Mouse (Mus musculus) thymus, adult 2 months (tissue): ENCODE results near the gene Tjp1. TPM values are rescaled to one million over a fixed set of nuclear protein-coding genes. Genes with fewer than 3 reads are reported as not detected.

Experiments
- DNase-seq: peaks from one replicate; pipeline ENCODE4 v3.0.0; 2021
- H3K27ac ChIP-seq: fragments of 200-500 bp; 2 replicates; pipeline ENCODE4 v1.5.1; 2012; ENCODE audit warnings: low read length, control low read depth; ENCODE audit not compliant: control insufficient read depth, insufficient read depth
- H3K27me3 ChIP-seq: fragments of 200-500 bp; 2 replicates; pipeline ENCODE4 v1.6.1; 2012; ENCODE audit warnings: mild to moderate bottlenecking, low read length, moderate library complexity, mixed read lengths; ENCODE audit not compliant: control insufficient read depth, insufficient read depth
- H3K36me3 ChIP-seq: fragments of 200-500 bp; 2 replicates; pipeline ENCODE4 v1.6.1; 2012; ENCODE audit warnings: mild to moderate bottlenecking, low read length, moderate library complexity; ENCODE audit not compliant: control insufficient read depth, insufficient read depth
- H3K4me1 ChIP-seq: fragments of 200-500 bp; replicated peaks from 2 replicates; pipeline ENCODE4 v1.6.1; 2012; ENCODE audit warnings: low read length; ENCODE audit not compliant: control insufficient read depth, insufficient read depth
- H3K4me3 ChIP-seq: fragments of 200-500 bp; 2 replicates; pipeline ENCODE4 v1.5.1; 2012; ENCODE audit warnings: mild to moderate bottlenecking, low read length, control low read depth, moderate library complexity; ENCODE audit not compliant: control insufficient read depth, insufficient read depth
- CTCF ChIP-seq: fragments of 200-500 bp; IDR thresholded peaks from 2 replicates; pipeline ENCODE4 v1.5.1; 2012; ENCODE audit warnings: mild to moderate bottlenecking, control low read depth, low read length, moderate library complexity, borderline replicate concordance; ENCODE audit not compliant: control insufficient read depth, poor library complexity, insufficient read depth; ENCODE audit errors: extremely low read depth
- POLR2A ChIP-seq: fragments of 200-500 bp; IDR thresholded peaks from 2 replicates; pipeline ENCODE4 v1.6.1; 2012; ENCODE audit warnings: mild to moderate bottlenecking, low read length, control low read depth, moderate library complexity; ENCODE audit not compliant: control insufficient read depth, poor library complexity, insufficient read depth; ENCODE audit errors: extremely low read depth
- WGBS: fragments of 180-500 bp; shearing (Covaris S2); methylation state at CpG from one replicate; pipeline ENCODE4 v1.1.7; 2018; 5-methylcytosine and 5-hydroxymethylcytosine counted together
- polyA plus RNA-seq: library from polyadenylated mRNA; depleted of rRNA; stranded (reverse); fragments of >200 nt; gene quantifications from 2 replicates; pipeline ENCODE4 v1.2.3, GENCODE M21; 2012

Tjp1 gene
- polyA plus RNA-seq, 1 experiment, result 3.6 TPM

GRCm38 (mm10) chr7:65452246-65452645 lies 75.3 kb downstream of the Tjp1 start:
- WGBS, result 80% methylated on average over 3 of the region's 3 CpGs
- TF ChIP-seq POLR2A (no peak), CTCF (no peak)
- no peak overlapping the region for H3K27ac ChIP-seq
- no peak for DNase-seq
- no peaks in the 10 kb centered on the region for H3K27me3 ChIP-seq
- H3K4me3 ChIP-seq, result no peak overlapping the region
- no peaks in the 10 kb centered on the region for H3K4me1 ChIP-seq
- H3K36me3 ChIP-seq, result no peaks in the 10 kb centered on the region

GRCm38 (mm10) chr7:65450158-65450557 lies 77.4 kb downstream of the Tjp1 start:
- H3K4me1 ChIP-seq, result no peaks in the 10 kb centered on the region
- no peak overlapping the region for H3K27ac ChIP-seq
- WGBS, result 91% methylated on average over 5 of the region's 5 CpGs
- H3K27me3 ChIP-seq, result no peaks in the 10 kb centered on the region
- no peak for DNase-seq
- no peaks in the 10 kb centered on the region for H3K36me3 ChIP-seq
- no peak overlapping the region for H3K4me3 ChIP-seq
- no peak for TF ChIP-seq CTCF
- no peak for TF ChIP-seq POLR2A

GRCm38 (mm10) chr7:65441505-65441904 lies 86.1 kb downstream of the Tjp1 start:
- WGBS, result 86% methylated on average over 4 of the region's 4 CpGs
- H3K36me3 ChIP-seq, result no peaks in the 10 kb centered on the region
- TF ChIP-seq CTCF (no peak), POLR2A (no peak)
- H3K4me3 ChIP-seq, result no peak overlapping the region
- H3K27ac ChIP-seq, result no peak overlapping the region
- H3K27me3 ChIP-seq, result no peaks in the 10 kb centered on the region
- no peak for DNase-seq
- no peaks in the 10 kb centered on the region for H3K4me1 ChIP-seq

GRCm38 (mm10) chr7:65439518-65439917 lies 88.1 kb downstream of the Tjp1 start:
- no peak for DNase-seq
- TF ChIP-seq CTCF (no peak), POLR2A (no peak)
- H3K36me3 ChIP-seq, result no peaks in the 10 kb centered on the region
- no peaks in the 10 kb centered on the region for H3K4me1 ChIP-seq
- no peaks in the 10 kb centered on the region for H3K27me3 ChIP-seq
- no peak overlapping the region for H3K4me3 ChIP-seq
- H3K27ac ChIP-seq, result no peak overlapping the region
- 88% methylated on average over 8 of the region's 8 CpGs for WGBS

GRCm38 (mm10) chr7:65438146-65438545 lies 89.4 kb downstream of the Tjp1 start:
- 79% methylated on average over 5 of the region's 5 CpGs for WGBS
- no peaks in the 10 kb centered on the region for H3K4me1 ChIP-seq
- no peaks in the 10 kb centered on the region for H3K27me3 ChIP-seq
- no peak overlapping the region for H3K4me3 ChIP-seq
- no peak for TF ChIP-seq CTCF
- TF ChIP-seq POLR2A, result no peak
- no peaks in the 10 kb centered on the region for H3K36me3 ChIP-seq
- DNase-seq, result no peak
- H3K27ac ChIP-seq, result no peak overlapping the region

GRCm38 (mm10) chr7:65436921-65437320 lies 90.7 kb downstream of the Tjp1 start:
- H3K27ac ChIP-seq, result no peak overlapping the region
- H3K27me3 ChIP-seq, result no peaks in the 10 kb centered on the region
- TF ChIP-seq CTCF (no peak), POLR2A (no peak)
- no peaks in the 10 kb centered on the region for H3K36me3 ChIP-seq
- no peak for DNase-seq
- WGBS, result 89% methylated on average over 3 of the region's 3 CpGs
- H3K4me1 ChIP-seq, result no peaks in the 10 kb centered on the region
- H3K4me3 ChIP-seq, result no peak overlapping the region

GRCm38 (mm10) chr7:65431018-65431695 lies 96.4 kb downstream of the Tjp1 start:
- no peak overlapping the region for H3K27ac ChIP-seq
- DNase-seq, result no peak
- H3K36me3 ChIP-seq, result no peaks in the 10 kb centered on the region
- H3K27me3 ChIP-seq, result no peaks in the 10 kb centered on the region
- WGBS, result 38% methylated on average over 9 of the region's 9 CpGs
- H3K4me1 ChIP-seq, result no peaks in the 10 kb centered on the region
- TF ChIP-seq CTCF (no peak), POLR2A (no peak)
- H3K4me3 ChIP-seq, result no peak overlapping the region
